Mouse (Mus musculus) hindlimb bud, embryonic 11.5 days (tissue): ENCODE data around the gene Smad9.
A peak's percentile ranks its signal among the peaks of the same experiment; 100 is the strongest.

Experiments used
- DNase-seq: peaks from one replicate; pipeline ENCODE4 v3.0.0-alpha.2; 2012; ENCODE audit warnings: low read depth, low spot score; ENCODE audit errors: extremely low spot score

The Smad9 gene

DNA sequence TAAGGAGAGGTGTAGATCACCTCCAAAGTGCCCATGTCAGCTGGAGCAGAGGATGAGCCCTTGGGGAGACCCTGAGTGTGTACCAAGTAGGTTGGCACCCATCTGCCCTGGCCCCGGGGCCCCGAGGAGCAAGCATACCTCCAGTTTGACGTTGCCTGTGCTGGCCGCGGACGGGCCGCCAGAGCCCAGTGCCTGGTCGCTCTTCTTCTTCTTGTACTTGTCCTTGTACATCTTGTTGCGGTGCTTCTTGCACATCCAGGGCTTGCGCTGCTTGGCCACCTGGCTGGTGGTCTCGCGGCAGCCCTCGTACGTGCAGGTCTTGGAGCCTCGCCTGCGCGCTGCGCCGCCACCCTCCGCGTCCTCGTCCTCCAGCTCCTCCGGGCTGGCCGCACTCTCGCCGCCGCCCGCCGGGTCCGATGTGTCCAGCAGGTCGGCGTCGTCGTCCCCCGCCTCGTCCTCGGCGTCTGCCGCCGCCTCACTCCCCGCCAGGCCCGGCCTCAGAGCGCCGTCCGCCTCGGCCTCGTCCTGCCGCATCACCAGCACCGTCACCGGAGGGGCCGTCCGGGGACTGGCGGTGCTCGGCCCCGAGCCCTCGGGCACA lies 51.8 kb downstream of the Smad9 start:
- no peak for DNase-seq

DNA sequence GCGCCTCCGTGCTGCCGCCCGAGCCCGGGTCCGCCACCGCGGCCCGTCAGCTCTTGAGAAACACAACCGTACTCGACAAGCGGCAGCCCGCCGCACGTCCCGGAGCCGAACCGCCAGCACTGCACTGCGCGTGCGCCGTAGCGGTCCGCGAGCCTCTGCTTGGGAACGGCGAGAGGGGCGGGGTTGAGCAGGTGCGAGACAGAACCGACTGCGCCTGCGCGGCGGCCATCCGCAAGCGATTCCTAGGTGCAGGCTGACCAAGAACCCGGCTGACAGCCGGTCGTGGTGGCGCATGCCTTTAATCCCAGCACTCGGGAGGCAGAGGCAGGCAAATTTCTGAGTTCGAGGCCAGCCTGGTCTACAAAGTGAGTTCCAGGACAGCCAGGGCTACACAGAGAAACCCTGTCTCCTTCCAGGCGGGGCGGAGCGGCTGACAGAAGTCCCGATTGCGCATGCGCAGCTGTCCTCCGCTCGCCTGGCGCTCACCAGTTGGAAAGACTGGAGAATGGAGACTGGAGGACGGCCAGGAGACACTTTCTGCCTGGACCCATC lies 52.4 kb downstream of the Smad9 start, which contains the start of gene Rfxap:
TSS of gene Rfxap (minus strand) at position 126 of the 552 bp plus-strand sequence.
- peak; percentile 82 for DNase-seq

DNA sequence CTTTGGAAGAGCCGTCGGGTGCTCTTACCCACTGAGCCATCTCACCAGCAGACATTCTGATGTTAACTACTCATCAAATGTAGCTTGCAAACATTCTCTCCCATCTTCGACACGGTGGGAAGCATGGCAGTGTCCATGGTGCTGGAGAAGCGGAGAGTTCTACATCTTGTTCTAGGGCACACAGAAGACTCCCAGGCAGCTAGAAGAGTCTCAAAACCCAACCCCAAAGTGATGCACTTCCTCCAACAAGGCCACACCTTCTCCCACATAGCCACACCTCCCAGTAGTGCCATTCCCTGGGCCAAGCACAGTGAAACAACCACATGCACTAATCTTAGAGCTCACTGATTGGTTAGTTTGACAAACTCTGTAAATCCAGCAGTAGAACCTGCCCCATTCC lies 53.7 kb downstream of the Smad9 start:
- no peak for DNase-seq

DNA sequence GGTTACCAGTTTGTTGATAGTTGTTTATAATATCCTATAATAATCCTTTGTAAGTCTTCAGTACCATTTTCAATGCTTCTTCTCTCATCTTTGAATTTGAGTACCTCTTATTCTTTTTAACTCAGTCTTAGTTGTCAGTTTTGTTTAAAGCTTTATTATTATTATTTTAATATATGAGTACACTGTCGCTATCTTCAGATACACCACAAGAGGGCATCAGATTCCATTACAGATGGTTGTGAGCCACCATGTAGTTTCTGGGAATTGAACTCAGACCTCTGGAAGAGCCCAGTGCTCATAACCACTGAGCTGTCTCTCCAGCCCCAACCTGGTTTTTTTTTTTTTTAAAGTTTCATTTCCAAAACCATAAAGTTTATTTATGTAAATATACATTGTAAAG lies 56.2 kb downstream of the Smad9 start:
- DNase-seq, result no peak

DNA sequence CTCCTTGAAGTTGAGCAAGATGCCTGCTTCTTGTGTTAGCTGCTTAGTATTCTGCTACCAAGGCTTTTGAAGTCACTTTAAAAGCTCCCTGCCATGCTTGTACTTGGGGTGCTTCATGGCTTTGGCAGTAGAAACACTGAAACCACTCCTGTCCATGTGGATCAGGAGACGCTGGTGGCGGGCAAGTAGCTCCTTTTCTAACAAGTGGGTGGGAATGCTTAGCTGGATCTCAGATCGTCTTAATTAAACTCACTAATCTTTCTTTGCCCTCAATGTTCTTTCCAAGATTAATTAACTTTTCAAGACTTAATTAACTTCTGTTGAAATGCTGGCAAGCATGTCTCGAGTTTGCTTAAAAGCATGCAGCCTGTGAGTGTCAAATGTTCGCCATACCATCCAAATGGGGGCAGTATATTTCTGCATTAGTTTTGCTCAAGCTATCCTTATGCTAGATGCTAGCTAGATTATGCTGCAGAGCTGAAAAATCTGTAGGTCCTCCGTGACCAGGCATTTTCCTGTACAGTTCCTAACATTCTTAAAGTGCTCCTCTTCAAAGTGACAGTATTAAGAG lies 58.1 kb downstream of the Smad9 start:
- DNase-seq, result no peak

DNA sequence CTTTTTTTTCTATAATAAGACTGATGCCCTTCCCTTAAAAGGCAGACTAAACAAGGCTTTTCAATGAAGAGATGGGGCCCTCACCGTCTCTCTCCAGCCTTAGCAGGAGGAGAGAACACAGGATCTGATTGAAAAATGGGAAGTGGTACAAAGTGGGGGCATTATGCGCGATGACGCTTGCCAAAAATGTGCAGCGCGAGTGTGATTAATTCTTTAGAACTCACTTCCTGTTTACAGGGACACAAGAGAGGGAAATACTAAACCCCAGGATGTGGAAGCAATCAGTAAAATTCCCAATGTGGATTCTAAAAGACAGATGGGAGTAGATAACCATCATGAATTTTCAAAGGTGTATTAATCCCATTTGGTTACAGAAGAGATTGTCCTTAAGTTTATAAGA lies 59.2 kb downstream of the Smad9 start:
- no peak for DNase-seq

DNA sequence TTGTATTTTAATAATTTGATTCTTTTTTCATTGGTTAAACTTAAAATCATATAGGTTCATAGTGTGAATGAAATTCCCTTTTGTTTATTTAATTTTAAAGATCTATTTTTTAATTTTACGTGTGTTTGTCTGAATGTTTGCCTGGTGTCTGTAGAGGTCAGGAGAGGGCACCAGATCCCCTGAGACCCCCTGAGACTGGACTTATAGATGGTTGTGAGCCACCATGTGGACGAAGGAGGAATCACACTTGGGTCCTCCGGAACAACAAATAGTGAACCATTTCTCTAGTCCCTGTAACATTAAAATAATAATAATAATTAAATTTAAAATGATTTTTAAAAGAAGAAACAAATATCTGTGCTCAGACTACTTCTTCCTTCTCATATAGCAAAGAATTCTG lies 59.9 kb downstream of the Smad9 start:
- no peak for DNase-seq

DNA sequence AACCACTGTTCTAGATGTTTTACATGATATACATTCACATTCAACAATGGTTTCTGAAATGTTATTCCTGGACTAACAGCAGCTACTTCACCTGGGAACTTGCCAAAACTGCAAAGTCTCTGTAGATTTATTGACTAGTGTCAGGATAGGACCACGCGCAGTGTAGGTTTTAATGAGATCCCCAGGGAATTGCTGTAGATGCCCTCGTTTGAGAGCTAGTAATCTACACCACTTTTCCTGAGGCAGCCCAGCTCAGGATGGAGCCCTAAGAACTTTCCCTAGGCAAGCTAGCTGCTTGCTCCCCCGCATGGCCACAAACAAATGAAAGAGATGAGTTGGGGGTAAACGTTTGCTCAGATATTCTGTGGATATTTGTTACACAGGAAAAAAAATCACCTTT lies 67.1 kb downstream of the Smad9 start:
- no peak for DNase-seq

DNA sequence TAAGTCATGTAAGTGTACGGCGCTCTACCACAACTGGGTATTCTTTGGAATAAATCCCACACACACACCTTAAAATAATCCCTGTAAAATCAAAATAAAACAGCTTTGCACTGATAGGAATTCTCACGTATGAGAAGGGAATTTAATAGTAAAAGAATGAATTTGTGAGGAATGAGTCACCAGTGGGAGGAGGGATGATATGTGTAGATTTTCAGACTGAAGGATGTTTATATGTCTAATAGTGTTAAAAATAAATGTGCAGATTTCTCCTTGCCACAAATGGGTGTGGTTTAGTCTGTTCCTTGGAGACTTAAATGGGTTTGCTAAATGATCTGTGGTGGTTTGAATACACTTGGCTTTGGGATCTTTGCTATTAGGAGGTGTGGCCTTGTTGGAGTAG lies 77.1 kb downstream of the Smad9 start:
- no peak for DNase-seq

DNA sequence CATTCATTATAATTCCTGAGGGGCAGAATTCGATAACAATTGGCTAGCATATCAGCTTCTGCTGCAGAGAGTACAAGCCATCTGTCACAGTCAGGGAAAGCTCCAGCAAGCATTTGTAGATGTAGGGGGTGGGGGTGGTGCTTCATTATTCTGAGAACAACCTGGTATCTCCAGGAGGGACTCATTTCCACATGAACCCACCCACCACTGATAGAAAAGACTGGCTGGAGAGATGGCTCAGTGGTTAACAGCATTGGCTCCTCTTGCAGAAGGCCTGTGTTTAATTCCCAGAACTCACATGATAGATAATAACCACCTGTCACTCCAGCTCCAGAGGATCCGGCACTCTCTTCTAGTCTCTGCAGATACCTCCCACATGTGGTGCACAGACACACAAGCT lies 80.0 kb downstream of the Smad9 start:
- DNase-seq, result no peak
